Mouse (Mus musculus) midbrain, embryonic 16.5 days (tissue): Measurements from ENCODE around the gene Mettl9. TPM values are rescaled to one million over a fixed set of nuclear protein-coding genes. Genes with fewer than 3 reads are reported as not detected.

Experiments
- ATAC-seq: fragments of 200-750 bp; cut with Nextera tagmentation; 2 replicates; pipeline ENCODE4 v1.8.0; 2017; ENCODE audit warnings: moderate TSS enrichment
- H3K27ac ChIP-seq: fragments of 300-500 bp; sonication (generic); 2 replicates; pipeline ENCODE4 v1.5.1; 2014; ENCODE audit warnings: mild to moderate bottlenecking, low read length, mixed read lengths
- H3K27me3 ChIP-seq: fragments of 300-500 bp; sonication (generic); 2 replicates; pipeline ENCODE4 v1.6.1; 2014; ENCODE audit warnings: low read depth, low read length, mixed read lengths; ENCODE audit not compliant: control insufficient read depth, insufficient read depth
- H3K36me3 ChIP-seq: fragments of 300-500 bp; sonication (generic); 2 replicates; pipeline ENCODE4 v1.6.1; 2014; ENCODE audit warnings: mild to moderate bottlenecking, low read length, moderate library complexity, mixed read lengths; ENCODE audit not compliant: control insufficient read depth, insufficient read depth
- H3K4me1 ChIP-seq: fragments of 300-500 bp; sonication (generic); 2 replicates; pipeline ENCODE4 v1.6.1; 2014; ENCODE audit warnings: mild to moderate bottlenecking, low read length, mixed read lengths; ENCODE audit not compliant: control insufficient read depth, insufficient read depth
- H3K4me2 ChIP-seq: fragments of 300-500 bp; sonication (generic); 2 replicates; pipeline ENCODE4 v1.6.1; 2014; ENCODE audit warnings: mild to moderate bottlenecking, low read length, mixed read lengths
- H3K4me3 ChIP-seq: fragments of 300-500 bp; sonication (generic); 2 replicates; pipeline ENCODE4 v1.5.1; 2014; ENCODE audit warnings: low read depth, mild to moderate bottlenecking, low read length, moderate library complexity, mixed read lengths
- H3K9ac ChIP-seq: fragments of 300-500 bp; sonication (generic); 2 replicates; pipeline ENCODE4 v1.6.1; 2014; ENCODE audit warnings: low read depth, low read length, mixed read lengths
- H3K9me3 ChIP-seq: fragments of 300-500 bp; sonication (generic); replicated peaks from 2 replicates; pipeline ENCODE4 v1.6.1; 2014; ENCODE audit warnings: mild to moderate bottlenecking, low read length, mixed read lengths; ENCODE audit not compliant: control insufficient read depth, poor library complexity, severe bottlenecking
- WGBS: fragments of 180-500 bp; shearing (Covaris S2); extraction: QIAGEN DNeasy Blood & Tissue Kit; methylation state at CpG from one replicate; pipeline ENCODE4 v1.1.7; 2014; 5-methylcytosine and 5-hydroxymethylcytosine counted together
- polyA plus RNA-seq: library from polyadenylated mRNA; unstranded; fragments of >200 nt; fragmentation: Nextera tagmentation; extraction: Ambion mirVana; gene quantifications from 2 replicates; pipeline ENCODE4 v1.2.1, GENCODE M21; 2015

Gene Mettl9
- polyA plus RNA-seq, 1 experiment from 2014 or later, result 169 TPM

DNA sequence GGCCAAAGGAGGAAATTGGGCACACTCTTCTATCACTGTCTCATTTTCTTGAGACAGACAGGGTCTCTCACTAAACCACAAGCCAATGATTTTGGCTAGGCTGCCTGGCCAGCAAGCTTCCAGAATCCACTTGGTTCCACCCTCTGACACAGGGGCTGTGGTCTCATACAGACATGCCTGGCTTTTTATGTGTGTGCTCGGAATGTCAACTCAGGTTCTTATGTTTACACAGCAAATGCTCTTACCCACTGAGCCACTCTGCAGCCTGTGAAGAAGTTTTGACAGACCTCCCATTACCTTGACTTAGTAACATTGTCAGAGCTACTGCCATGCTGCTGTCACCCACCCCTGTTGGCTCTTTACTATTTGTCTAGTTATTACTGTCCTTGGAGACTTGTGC lies 7.7 kb downstream of the Mettl9 start:
- peaks cover 17% of the 10 kb centered on the region for H3K4me1 ChIP-seq
- no peak overlapping the region for H3K9ac ChIP-seq
- H3K27ac ChIP-seq, result no peak overlapping the region
- ATAC-seq, result no peak
- WGBS, result 79% methylated on average over 1 of the region's 1 CpGs
- H3K4me3 ChIP-seq, result no peak overlapping the region
- H3K4me2 ChIP-seq, result no peak overlapping the region
- H3K9me3 ChIP-seq, result no peaks in the 10 kb centered on the region
- H3K27me3 ChIP-seq, result no peaks in the 10 kb centered on the region
- no peaks in the 10 kb centered on the region for H3K36me3 ChIP-seq

DNA sequence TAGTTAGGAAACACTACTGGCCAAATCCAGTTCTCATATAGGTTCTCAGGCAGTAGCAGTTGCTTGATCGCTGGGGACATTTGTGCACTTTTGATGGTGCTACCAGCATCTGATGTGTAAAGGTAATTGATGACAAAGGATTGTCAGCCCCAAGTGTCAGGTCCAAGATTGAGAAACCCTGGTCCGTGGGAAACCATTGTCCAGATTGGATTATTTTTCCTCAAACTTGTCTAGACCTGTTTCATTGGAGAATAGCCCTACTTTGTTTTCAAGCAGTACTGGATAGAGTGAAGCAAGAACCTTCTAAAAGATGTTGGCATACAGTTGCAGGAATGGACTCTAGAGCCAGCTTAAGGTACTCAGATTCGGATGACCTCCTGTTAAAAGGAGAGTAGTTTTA lies 8.8 kb downstream of the Mettl9 start:
- H3K4me2 ChIP-seq, result no peak overlapping the region
- H3K9ac ChIP-seq, result no peak overlapping the region
- 96% methylated on average over 3 of the region's 3 CpGs for WGBS
- H3K36me3 ChIP-seq, result no peaks in the 10 kb centered on the region
- H3K4me3 ChIP-seq, result no peak overlapping the region
- no peak for ATAC-seq
- H3K27ac ChIP-seq, result no peak overlapping the region
- H3K4me1 ChIP-seq, result peaks cover 7% of the 10 kb centered on the region
- H3K9me3 ChIP-seq, result no peaks in the 10 kb centered on the region
- no peaks in the 10 kb centered on the region for H3K27me3 ChIP-seq

DNA sequence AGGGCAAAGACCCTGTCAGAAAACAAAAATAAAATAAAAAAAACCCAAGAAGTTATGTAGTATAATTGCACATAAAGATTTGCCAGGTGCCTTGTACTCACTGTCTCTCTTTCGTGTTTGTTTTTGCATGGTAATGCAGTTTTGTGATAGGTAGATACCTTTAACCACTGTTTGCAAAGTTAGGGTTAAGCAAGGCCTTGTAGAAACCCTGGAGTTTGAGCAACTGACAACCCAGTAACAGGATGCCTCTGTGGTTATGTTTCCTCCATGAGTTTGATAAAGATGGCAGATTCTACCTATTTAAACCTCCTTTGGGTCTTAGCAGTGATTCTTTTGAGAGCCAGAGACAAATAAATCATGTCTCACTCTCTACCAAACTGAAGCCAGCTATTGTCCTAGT lies 9.3 kb downstream of the Mettl9 start:
- no peak overlapping the region for H3K4me3 ChIP-seq
- ATAC-seq, result no peak
- 100% methylated on average over 1 of the region's 1 CpGs for WGBS

DNA sequence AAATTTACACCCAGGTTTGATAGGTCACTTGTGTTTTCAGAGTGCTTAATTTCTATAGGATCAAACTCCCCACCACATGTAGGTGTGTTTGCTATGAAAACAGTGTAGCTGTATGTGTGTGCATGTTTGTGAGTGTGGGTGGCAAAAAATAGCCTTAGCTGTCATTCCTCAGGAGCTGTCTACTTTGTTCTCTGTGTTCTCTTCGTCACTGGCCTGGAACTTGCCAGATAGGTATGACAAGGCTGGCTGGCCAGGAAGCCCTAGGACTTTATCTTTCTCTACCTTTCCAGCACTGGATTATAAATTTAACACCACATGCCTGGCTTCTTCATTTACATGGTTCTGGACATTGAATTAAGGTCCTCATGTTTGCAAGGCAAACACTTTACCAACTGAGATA lies 10.0 kb downstream of the Mettl9 start:
- H3K4me3 ChIP-seq, result no peak overlapping the region
- no peaks in the 10 kb centered on the region for H3K27me3 ChIP-seq
- H3K36me3 ChIP-seq, result no peaks in the 10 kb centered on the region
- no peaks in the 10 kb centered on the region for H3K9me3 ChIP-seq
- H3K27ac ChIP-seq, result no peak overlapping the region
- no peak for ATAC-seq
- H3K4me2 ChIP-seq, result no peak overlapping the region
- H3K4me1 ChIP-seq, result peaks cover 5% of the 10 kb centered on the region; the same call in 1 of the 2 replicates
- WGBS, result 97% methylated on average over 1 of the region's 1 CpGs
- no peak overlapping the region for H3K9ac ChIP-seq

More for the DNA sequence above, 9.3 kb downstream of the Mettl9 start:
- Histone ChIP-seq H3K27ac (no peak overlapping the region), H3K4me1 (peaks cover 5% of the 10 kb centered on the region; the same call in 1 of the 2 replicates), H3K36me3 (no peaks in the 10 kb centered on the region), H3K4me2 (no peak overlapping the region), H3K27me3 (no peaks in the 10 kb centered on the region), H3K9me3 (no peaks in the 10 kb centered on the region), H3K9ac (no peak overlapping the region)

DNA sequence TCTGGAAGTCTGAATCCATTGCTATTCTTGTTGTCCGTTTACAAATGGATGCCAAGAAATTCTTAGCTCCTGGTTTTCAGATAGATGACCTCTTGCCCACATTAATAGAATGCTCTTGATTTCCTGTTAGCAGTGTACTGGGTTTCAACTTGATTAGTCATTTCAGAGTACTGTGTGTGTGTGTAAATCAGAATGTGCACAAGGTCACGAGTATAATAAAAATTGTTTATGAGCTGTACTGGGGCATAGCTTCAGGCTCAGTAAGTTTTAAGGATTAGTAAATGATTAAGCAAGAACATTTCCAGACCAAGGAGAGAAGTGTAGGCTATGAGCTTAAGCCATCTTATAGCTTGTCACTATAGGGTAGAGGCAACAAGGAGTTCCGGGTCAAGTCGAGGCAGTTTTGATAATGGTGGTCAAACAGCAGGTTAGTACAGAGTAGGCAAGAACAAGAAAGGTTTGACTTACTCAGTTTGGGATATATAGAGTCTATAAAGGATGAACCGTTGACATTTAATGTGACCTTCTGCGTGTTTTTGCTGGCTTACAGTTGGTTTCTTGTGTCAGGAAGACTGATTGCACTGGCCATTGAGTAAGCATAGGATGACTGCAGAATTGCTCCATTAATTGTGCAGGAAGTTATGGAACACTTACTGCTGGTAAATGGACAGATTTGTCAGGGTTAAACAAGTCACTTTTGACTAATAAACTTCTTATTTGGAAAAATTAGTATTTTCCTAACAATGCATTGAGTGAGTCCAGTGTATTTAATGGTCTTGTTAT lies 11.6 kb downstream of the Mettl9 start:
- WGBS, result 97% methylated on average over 6 of the region's 6 CpGs
- Histone ChIP-seq H3K9ac (no peak overlapping the region), H3K9me3 (no peaks in the 10 kb centered on the region), H3K27me3 (no peaks in the 10 kb centered on the region), H3K4me2 (no peak overlapping the region), H3K27ac (no peak overlapping the region), H3K4me3 (no peak overlapping the region), H3K36me3 (no peaks in the 10 kb centered on the region; the same call in 1 of the 2 replicates), H3K4me1 (peaks cover 5% of the 10 kb centered on the region; the same call in 1 of the 2 replicates)
- ATAC-seq, result no peak

DNA sequence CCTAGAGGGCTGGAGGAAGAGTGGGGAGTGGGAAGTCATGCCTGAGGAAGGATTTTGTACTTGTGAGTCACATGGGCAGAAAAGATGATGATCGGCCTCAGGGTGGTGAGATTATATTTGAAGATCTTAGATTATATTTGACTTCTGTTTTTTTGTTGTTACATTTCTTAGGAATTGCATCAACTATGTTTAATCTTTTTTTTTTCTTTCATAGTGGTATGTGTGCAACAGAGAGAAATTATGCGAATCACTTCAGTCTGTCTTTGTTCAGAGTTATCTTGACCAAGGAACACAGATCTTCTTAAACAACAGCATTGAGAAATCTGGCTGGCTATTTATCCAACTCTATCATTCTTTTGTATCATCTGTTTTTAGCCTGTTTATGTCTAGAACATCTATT lies 13.4 kb downstream of the Mettl9 start:
- Histone ChIP-seq H3K9ac (no peak overlapping the region), H3K4me3 (no peak overlapping the region), H3K4me2 (no peak overlapping the region), H3K27ac (no peak overlapping the region), H3K36me3 (no peaks in the 10 kb centered on the region; the same call in 1 of the 2 replicates), H3K27me3 (no peaks in the 10 kb centered on the region), H3K4me1 (peaks cover 2% of the 10 kb centered on the region; the same call in 1 of the 2 replicates), H3K9me3 (no peaks in the 10 kb centered on the region)
- 85% methylated on average over 2 of the region's 2 CpGs for WGBS
- ATAC-seq, result no peak

DNA sequence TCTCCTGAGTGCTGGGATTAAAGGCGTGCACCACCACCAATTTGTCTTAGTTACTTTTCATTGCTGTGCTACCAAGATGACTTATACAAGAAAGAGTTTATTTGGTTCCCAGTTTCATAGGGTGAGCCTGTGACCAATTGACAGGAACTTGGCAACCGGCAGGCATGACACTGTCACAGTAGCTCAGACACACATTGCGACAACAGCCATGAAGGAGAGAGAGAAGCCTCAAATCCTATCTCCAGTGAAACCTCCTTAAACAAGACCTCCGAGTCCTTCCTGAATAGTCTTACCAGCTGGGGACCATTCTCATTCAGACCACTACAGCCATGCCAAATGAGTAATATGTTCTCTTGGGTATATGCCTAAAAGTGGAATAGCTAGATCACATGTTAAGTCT lies 18.8 kb downstream of the Mettl9 start:
- Histone ChIP-seq H3K4me3 (no peak overlapping the region), H3K27me3 (no peaks in the 10 kb centered on the region), H3K9me3 (no peaks in the 10 kb centered on the region), H3K9ac (no peak overlapping the region), H3K36me3 (peaks cover 2% of the 10 kb centered on the region; the same call in 1 of the 2 replicates), H3K4me1 (no peaks in the 10 kb centered on the region), H3K27ac (no peak overlapping the region), H3K4me2 (no peak overlapping the region)
- 84% methylated on average over 4 of the region's 4 CpGs for WGBS
- ATAC-seq, result no peak

DNA sequence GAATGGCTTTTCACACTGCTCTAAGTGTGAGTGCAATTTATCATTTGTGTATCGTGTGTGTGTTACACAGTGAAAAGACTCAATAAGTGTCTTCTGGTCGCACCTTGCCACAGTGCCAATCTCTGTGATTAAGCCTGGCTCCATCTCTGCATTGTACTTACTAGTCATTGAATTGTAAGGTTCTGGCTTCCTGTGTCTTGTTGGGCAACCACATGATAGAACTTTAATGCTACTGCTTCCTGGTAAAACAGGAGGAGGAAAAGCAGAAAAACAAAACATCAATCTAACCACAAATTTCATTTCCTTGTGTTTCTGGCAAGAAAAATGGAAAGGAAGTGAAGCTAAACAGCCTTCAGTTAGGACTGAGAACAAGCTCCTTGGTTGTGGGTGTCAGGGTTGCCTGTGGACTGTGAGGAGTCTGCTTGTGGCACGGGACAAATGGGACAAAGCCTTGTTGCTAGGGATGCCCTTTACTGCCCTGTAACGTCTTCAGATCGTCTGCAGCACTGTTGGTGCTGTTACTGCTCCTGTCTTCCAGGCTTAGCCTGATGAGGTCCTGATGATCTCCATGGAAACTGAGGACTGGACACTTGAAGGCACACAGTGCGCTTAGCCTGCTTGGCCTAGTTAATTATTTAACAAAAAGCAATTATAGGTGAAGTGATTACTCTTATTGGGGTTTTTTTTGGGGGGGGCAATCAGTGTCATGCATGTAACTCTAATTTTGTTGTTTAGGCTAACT lies 25.4 kb downstream of the Mettl9 start:
- Histone ChIP-seq H3K27ac (no peak overlapping the region), H3K4me3 (no peak overlapping the region)

DNA sequence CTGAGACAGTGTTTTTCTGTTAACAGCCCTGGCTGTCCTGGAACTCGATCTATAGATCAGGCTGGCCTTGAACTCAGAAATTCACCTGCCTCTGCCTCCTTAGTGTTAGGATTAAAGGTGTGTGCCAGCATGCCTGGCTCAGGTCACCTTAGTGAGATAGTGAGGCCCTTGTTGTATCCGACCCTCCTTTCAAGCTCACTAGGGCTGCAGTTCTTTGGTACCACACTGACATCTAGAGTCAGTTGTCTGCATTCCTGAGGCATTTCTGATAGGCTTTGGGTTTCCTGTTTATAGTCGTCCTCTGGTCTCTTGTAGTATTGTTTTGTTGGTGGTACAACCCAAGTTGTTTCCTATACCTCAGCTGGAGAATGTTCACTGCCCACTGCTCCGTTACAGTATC lies 30.1 kb downstream of the Mettl9 start:
- Histone ChIP-seq H3K27ac (no peak overlapping the region), H3K4me1 (no peaks in the 10 kb centered on the region), H3K9ac (no peak overlapping the region), H3K36me3 (0 out of 2 replicates have a peak, but pooled peaks cover 5% of the 10 kb centered on the region), H3K9me3 (no peaks in the 10 kb centered on the region), H3K4me2 (no peak overlapping the region), H3K4me3 (no peak overlapping the region), H3K27me3 (no peaks in the 10 kb centered on the region)
- 65% methylated on average over 4 of the region's 4 CpGs for WGBS
- ATAC-seq, result peak; percentile 67; the same call in 1 of the 2 replicates

More for the DNA sequence above, 25.4 kb downstream of the Mettl9 start:
- Histone ChIP-seq H3K9ac (no peak overlapping the region), H3K36me3 (peaks cover 2% of the 10 kb centered on the region; the same call in 1 of the 2 replicates), H3K9me3 (no peaks in the 10 kb centered on the region), H3K4me2 (no peak overlapping the region), H3K4me1 (no peaks in the 10 kb centered on the region), H3K27me3 (no peaks in the 10 kb centered on the region)
- WGBS, result 60% methylated on average over 6 of the region's 6 CpGs
- no peak for ATAC-seq
